Mouse (Mus musculus): Measurements from ENCODE around the gene Eloa.

GRCm38 (mm10) chr4:136008782-136009447 is 12.6 kb downstream of the Eloa start:
- no peak for TF ChIP-seq CTCF (IDR thresholded peaks at IDR 0.05; ENCODE audit: low read depth)
- TF ChIP-seq EP300 (IDR thresholded peaks at IDR 0.05; ENCODE audit: low read depth), result no peak

Data from heart, postnatal 0 days (tissue).